Mouse (Mus musculus): ENCODE data around the gene Rsrp1.
"Not testable (repeated sequence)": the region's sequence is repeated elsewhere in the genome, so short reads cannot be mapped to it uniquely, and the experiment has no call there.

The Rsrp1 gene

GRCm38 (mm10) chr4:134923258-134924018, at the start of gene Rsrp1:
Rsrp1 (plus strand) TSS chr4:134923592.
- in situ Hi-C loops (cut with MboI; ENCODE audit: low sequenced_read_pairs), result no loop called here

GRCm38 (mm10) chr4:134876171-134876570, 47.2 kb upstream of the Rsrp1 start:
- in situ Hi-C loops (cut with MboI; ENCODE audit: low sequenced_read_pairs), result no loop called here

GRCm38 (mm10) chr4:134879410-134879981, 43.9 kb upstream of the Rsrp1 start:
- in situ Hi-C loops (cut with MboI; ENCODE audit: low sequenced_read_pairs), result no loop called here

- in situ Hi-C loops (cut with MboI; ENCODE audit: low sequenced_read_pairs), result no loop called here
Observed at GRCm38 (mm10) chr4:134880041-134880440, 43.4 kb upstream of the Rsrp1 start.

GRCm38 (mm10) chr4:134883266-134883665, 40.1 kb upstream of the Rsrp1 start:
- in situ Hi-C loops (cut with MboI; ENCODE audit: low sequenced_read_pairs), result no loop called here

GRCm38 (mm10) chr4:134883808-134884207, 39.6 kb upstream of the Rsrp1 start:
- in situ Hi-C loops (cut with MboI; ENCODE audit: low sequenced_read_pairs), result no loop called here

- in situ Hi-C loops (cut with MboI; ENCODE audit: low sequenced_read_pairs), result no loop called here
Observed at GRCm38 (mm10) chr4:134884364-134884763, 39.0 kb upstream of the Rsrp1 start.

- in situ Hi-C loops (cut with MboI; ENCODE audit: low sequenced_read_pairs), result no loop called here
Observed at GRCm38 (mm10) chr4:134892096-134892495, 31.3 kb upstream of the Rsrp1 start.

- in situ Hi-C loops (cut with MboI; ENCODE audit: low sequenced_read_pairs), result no loop called here
Observed at GRCm38 (mm10) chr4:134897256-134897655, 26.1 kb upstream of the Rsrp1 start.

GRCm38 (mm10) chr4:134901126-134901525, 22.3 kb upstream of the Rsrp1 start:
- in situ Hi-C loops (cut with MboI; ENCODE audit: low sequenced_read_pairs), result no loop called here

- in situ Hi-C loops (cut with MboI; ENCODE audit: low sequenced_read_pairs), result no loop called here
Observed at GRCm38 (mm10) chr4:134903046-134903445, 20.3 kb upstream of the Rsrp1 start.

GRCm38 (mm10) chr4:134911406-134911805, 12.0 kb upstream of the Rsrp1 start:
- in situ Hi-C loops (cut with MboI; ENCODE audit: low sequenced_read_pairs), result not testable (repeated sequence)

- in situ Hi-C loops (cut with MboI; ENCODE audit: low sequenced_read_pairs), result no loop called here
Observed at GRCm38 (mm10) chr4:134913413-134913812, 10.0 kb upstream of the Rsrp1 start.

GRCm38 (mm10) chr4:134914122-134914863, 9.1 kb upstream of the Rsrp1 start:
- in situ Hi-C loops (cut with MboI; ENCODE audit: low sequenced_read_pairs), result no loop called here

GRCm38 (mm10) chr4:134914864-134915209, 8.6 kb upstream of the Rsrp1 start, which contains the start of gene Tmem50a:
Tmem50a (minus strand) TSS chr4:134915024.
- in situ Hi-C loops (cut with MboI; ENCODE audit: low sequenced_read_pairs), result no loop called here

- in situ Hi-C loops (cut with MboI; ENCODE audit: low sequenced_read_pairs), result no loop called here
Observed at GRCm38 (mm10) chr4:134915223-134916050, 8.0 kb upstream of the Rsrp1 start.

GRCm38 (mm10) chr4:134917194-134917593, 6.2 kb upstream of the Rsrp1 start:
- in situ Hi-C loops (cut with MboI; ENCODE audit: low sequenced_read_pairs), result no loop called here

GRCm38 (mm10) chr4:134918381-134918780, 5.0 kb upstream of the Rsrp1 start:
- in situ Hi-C loops (cut with MboI; ENCODE audit: low sequenced_read_pairs), result no loop called here

- in situ Hi-C loops (cut with MboI; ENCODE audit: low sequenced_read_pairs), result no loop called here
Observed at GRCm38 (mm10) chr4:134919733-134920540, 3.5 kb upstream of the Rsrp1 start.

- in situ Hi-C loops (cut with MboI; ENCODE audit: low sequenced_read_pairs), result no loop called here
Observed at GRCm38 (mm10) chr4:134920631-134921030, 2.8 kb upstream of the Rsrp1 start.

Measured in CH12F3 (cell line).